Mouse (Mus musculus): ENCODE data around the gene Hoxc8. TPM values are rescaled to one million over a fixed set of nuclear protein-coding genes. Genes with fewer than 3 reads are reported as not detected.
A peak's percentile ranks its signal among the peaks of the same experiment; 100 is the strongest.

Hoxc8 gene
- polyA plus RNA-seq, 1 experiment: 1.8 TPM

- TF ChIP-seq POLR2A (IDR thresholded peaks at IDR 0.05; ENCODE audit: low read depth, low read length): no peak
- no peak for TF ChIP-seq CTCF (IDR thresholded peaks at IDR 0.05; ENCODE audit: extremely low read depth, insufficient read length, insufficient replicate concordance, low read depth, low read length)
- peak overlapping the region; percentile 16; the same call in 1 of the 2 replicates for H3K27ac ChIP-seq (ENCODE audit: insufficient read depth, low read depth, low read length)
- WGBS: 12% methylated on average over 19 of the region's 19 CpGs
- H3K27me3 ChIP-seq (ENCODE audit: control insufficient read depth, insufficient read depth, low read length): peaks cover 59% of the 10 kb centered on the region
- no peaks in the 10 kb centered on the region; the same call in 1 of the 2 replicates for H3K4me1 ChIP-seq (ENCODE audit: control insufficient read depth, insufficient read depth, insufficient read length, low read length)
- no peaks in the 10 kb centered on the region for H3K36me3 ChIP-seq (ENCODE audit: control insufficient read depth, insufficient read depth, low read length)
- H3K4me3 ChIP-seq (ENCODE audit: low read depth, low read length): peak overlapping the region; percentile 59
Observed at GRCm38 (mm10) chr15:103015406-103016166, 25.2 kb downstream of the Hoxc8 start.

DNA sequence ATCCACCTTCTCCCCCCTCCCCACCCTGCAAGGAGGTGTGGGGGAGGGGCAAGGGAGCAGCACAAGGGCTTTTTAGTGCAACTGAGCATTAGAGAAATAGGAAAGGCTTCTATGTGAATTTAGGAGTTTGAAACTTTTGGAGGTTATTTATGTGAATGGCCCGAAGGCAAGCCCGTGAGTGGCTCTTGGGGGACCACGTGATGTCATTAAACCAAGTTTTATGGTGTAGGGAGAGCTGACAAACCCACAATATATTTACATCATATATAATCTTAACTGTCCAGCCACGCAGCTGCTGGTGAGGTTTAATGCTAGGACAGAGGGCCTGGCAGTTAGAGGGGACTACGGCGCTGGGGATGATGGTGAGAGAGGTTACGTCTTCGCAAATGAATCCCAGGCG, 28.2 kb downstream of the Hoxc8 start, which contains the start of gene Hoxc4:
Gene Hoxc4, plus strand, starts transcription at position 299 of the 400 bp plus-strand sequence.
- Histone ChIP-seq H3K27ac (ENCODE audit: insufficient read depth, low read depth, low read length) (no peak within 1 kb of the TSS), H3K36me3 (ENCODE audit: control insufficient read depth, insufficient read depth, low read length) (no peaks in the 10 kb centered on the region), H3K4me3 (ENCODE audit: low read depth, low read length) (no peak within 1 kb of the TSS), H3K4me1 (ENCODE audit: control insufficient read depth, insufficient read depth, insufficient read length, low read length) (no peaks in the 10 kb centered on the region; the same call in 1 of the 2 replicates), H3K27me3 (ENCODE audit: control insufficient read depth, insufficient read depth, low read length) (peaks cover 41% of the 10 kb centered on the region)
- 40% methylated on average over 9 of the region's 9 CpGs for WGBS
- no peak for TF ChIP-seq CTCF (IDR thresholded peaks at IDR 0.05; ENCODE audit: extremely low read depth, insufficient read length, insufficient replicate concordance, low read depth, low read length)

GRCm38 (mm10) chr15:103020899-103021418, 30.6 kb downstream of the Hoxc8 start:
- Histone ChIP-seq H3K36me3 (ENCODE audit: control insufficient read depth, insufficient read depth, low read length) (no peaks in the 10 kb centered on the region), H3K27ac (ENCODE audit: insufficient read depth, low read depth, low read length) (no peak overlapping the region), H3K4me1 (ENCODE audit: control insufficient read depth, insufficient read depth, insufficient read length, low read length) (no peaks in the 10 kb centered on the region), H3K27me3 (ENCODE audit: control insufficient read depth, insufficient read depth, low read length) (peaks cover 23% of the 10 kb centered on the region), H3K4me3 (ENCODE audit: low read depth, low read length) (no peak overlapping the region)
- TF ChIP-seq CTCF (IDR thresholded peaks at IDR 0.05; ENCODE audit: extremely low read depth, insufficient read length, insufficient replicate concordance, low read depth, low read length) (no peak), POLR2A (IDR thresholded peaks at IDR 0.05; ENCODE audit: low read depth, low read length) (no peak)
- WGBS: 12% methylated on average over 8 of the region's 8 CpGs

GRCm38 (mm10) chr15:103021544-103021943, 31.1 kb downstream of the Hoxc8 start:
- Histone ChIP-seq H3K4me1 (ENCODE audit: control insufficient read depth, insufficient read depth, insufficient read length, low read length) (no peaks in the 10 kb centered on the region), H3K27me3 (ENCODE audit: control insufficient read depth, insufficient read depth, low read length) (peaks cover 23% of the 10 kb centered on the region), H3K4me3 (ENCODE audit: low read depth, low read length) (no peak overlapping the region), H3K27ac (ENCODE audit: insufficient read depth, low read depth, low read length) (no peak overlapping the region), H3K36me3 (ENCODE audit: control insufficient read depth, insufficient read depth, low read length) (no peaks in the 10 kb centered on the region)
- WGBS: 17% methylated on average over 8 of the region's 8 CpGs
- no peak for TF ChIP-seq POLR2A (IDR thresholded peaks at IDR 0.05; ENCODE audit: low read depth, low read length)
- no peak for TF ChIP-seq CTCF (IDR thresholded peaks at IDR 0.05; ENCODE audit: extremely low read depth, insufficient read length, insufficient replicate concordance, low read depth, low read length)

GRCm38 (mm10) chr15:103024131-103024530, 33.7 kb downstream of the Hoxc8 start:
- Histone ChIP-seq H3K27me3 (ENCODE audit: control insufficient read depth, insufficient read depth, low read length) (peaks cover 29% of the 10 kb centered on the region), H3K4me3 (ENCODE audit: low read depth, low read length) (no peak overlapping the region), H3K36me3 (ENCODE audit: control insufficient read depth, insufficient read depth, low read length) (no peaks in the 10 kb centered on the region), H3K27ac (ENCODE audit: insufficient read depth, low read depth, low read length) (no peak overlapping the region), H3K4me1 (ENCODE audit: control insufficient read depth, insufficient read depth, insufficient read length, low read length) (no peaks in the 10 kb centered on the region)
- 13% methylated on average over 2 of the region's 2 CpGs for WGBS
- TF ChIP-seq CTCF (IDR thresholded peaks at IDR 0.05; ENCODE audit: extremely low read depth, insufficient read length, insufficient replicate concordance, low read depth, low read length): no peak
- no peak for TF ChIP-seq POLR2A (IDR thresholded peaks at IDR 0.05; ENCODE audit: low read depth, low read length)

DNA sequence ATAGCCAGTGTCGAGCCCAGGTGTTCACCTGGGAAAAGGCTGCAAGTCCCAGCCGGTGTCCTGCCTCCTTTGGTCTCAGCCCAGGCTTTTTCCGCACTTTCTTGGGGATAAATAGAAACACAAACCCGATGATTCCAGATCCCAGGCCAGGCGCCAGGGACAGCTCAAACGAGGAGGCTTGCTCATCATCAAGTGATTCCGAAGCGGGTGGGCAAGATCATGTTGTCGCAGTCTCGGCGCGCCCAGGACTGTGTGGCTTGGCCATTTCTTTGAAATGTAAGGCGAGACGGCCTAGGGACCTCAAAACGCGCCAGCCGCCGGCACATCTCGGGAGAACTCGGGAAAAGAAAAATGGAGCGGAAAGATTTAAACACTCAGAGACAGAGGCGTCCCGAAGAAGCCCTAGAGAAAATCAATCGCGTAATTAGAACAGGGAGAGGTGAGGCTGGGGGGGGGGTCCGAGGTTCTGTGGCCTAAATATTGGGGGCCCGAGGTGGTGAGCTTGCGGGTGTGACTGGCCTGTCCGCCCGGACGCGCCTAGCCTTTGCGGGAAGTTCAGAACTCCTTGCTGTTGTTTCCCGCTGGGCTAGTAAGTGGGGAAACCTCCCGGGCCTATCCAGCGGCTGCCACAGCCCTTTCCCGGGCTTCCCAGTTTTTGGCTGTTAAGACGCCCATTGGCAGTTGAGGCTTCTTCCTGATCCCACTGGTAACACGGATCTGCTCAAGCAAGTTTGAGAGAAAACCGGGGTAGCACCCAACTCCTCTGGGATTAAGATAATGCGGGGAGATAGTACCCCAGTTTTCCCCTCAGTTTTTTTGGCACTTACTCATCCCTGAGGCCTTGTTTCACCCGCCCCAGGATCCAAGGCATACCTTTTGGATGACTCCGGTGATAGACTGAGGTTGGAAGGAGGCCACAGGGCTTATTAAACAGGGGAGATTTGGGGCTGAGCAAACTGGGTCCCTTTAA, 37.1 kb downstream of the Hoxc8 start:
- TF ChIP-seq CTCF (IDR thresholded peaks at IDR 0.05; ENCODE audit: extremely low read depth, insufficient read length, insufficient replicate concordance, low read depth, low read length): no peak
- TF ChIP-seq POLR2A (IDR thresholded peaks at IDR 0.05; ENCODE audit: low read depth, low read length): no peak
- H3K27me3 ChIP-seq (ENCODE audit: control insufficient read depth, insufficient read depth, low read length): peaks cover 34% of the 10 kb centered on the region
- H3K27ac ChIP-seq (ENCODE audit: insufficient read depth, low read depth, low read length): peak overlapping the region; percentile 55; the same call in 1 of the 2 replicates
- H3K4me3 ChIP-seq (ENCODE audit: low read depth, low read length): peak overlapping the region; percentile 38
- H3K4me1 ChIP-seq (ENCODE audit: control insufficient read depth, insufficient read depth, insufficient read length, low read length): no peaks in the 10 kb centered on the region
- no peaks in the 10 kb centered on the region for H3K36me3 ChIP-seq (ENCODE audit: control insufficient read depth, insufficient read depth, low read length)
- WGBS: 22% methylated on average over 43 of the region's 43 CpGs
